Mouse (Mus musculus) kidney, embryonic 14.5 days (tissue): ENCODE data around the gene R3hcc1l. TPM values are rescaled to one million over a fixed set of nuclear protein-coding genes. Genes with fewer than 3 reads are reported as not detected.

Source experiments
- ATAC-seq: fragments of 200-750 bp; cut with Nextera tagmentation; 2 replicates; pipeline ENCODE4 v1.8.0; 2017; ENCODE audit warnings: moderate number of reproducible peaks, mild to moderate bottlenecking, moderate TSS enrichment, moderate library complexity; ENCODE audit not compliant: low FRiP score, low TSS enrichment
- H3K27ac ChIP-seq: fragments of 300-500 bp; sonication (generic); 2 replicates; pipeline ENCODE4 v1.5.1; 2014; ENCODE audit warnings: low read depth, mild to moderate bottlenecking, low read length, moderate library complexity, mixed read lengths
- H3K27me3 ChIP-seq: fragments of 300-500 bp; sonication (generic); 2 replicates; pipeline ENCODE4 v1.6.1; 2014; ENCODE audit warnings: mild to moderate bottlenecking, low read length; ENCODE audit not compliant: control insufficient read depth, insufficient read depth
- H3K36me3 ChIP-seq: fragments of 300-500 bp; sonication (generic); 2 replicates; pipeline ENCODE4 v1.6.1; 2014; ENCODE audit warnings: low read length, mixed read lengths; ENCODE audit not compliant: control insufficient read depth, insufficient read depth
- H3K4me1 ChIP-seq: fragments of 300-500 bp; sonication (generic); 2 replicates; pipeline ENCODE4 v1.6.1; 2014; ENCODE audit warnings: low read length, mixed read lengths; ENCODE audit not compliant: control insufficient read depth, insufficient read depth
- H3K4me2 ChIP-seq: fragments of 300-500 bp; sonication (generic); replicated peaks from 2 replicates; pipeline ENCODE4 v1.6.1; 2014; ENCODE audit warnings: low read depth, mild to moderate bottlenecking, low read length
- H3K4me3 ChIP-seq: fragments of 300-500 bp; sonication (generic); 2 replicates; pipeline ENCODE4 v1.5.1; 2014; ENCODE audit warnings: mild to moderate bottlenecking, low read length
- H3K9ac ChIP-seq: fragments of 300-500 bp; sonication (generic); 2 replicates; pipeline ENCODE4 v1.6.1; 2014; ENCODE audit warnings: low read depth, mild to moderate bottlenecking, low read length, moderate library complexity
- H3K9me3 ChIP-seq: fragments of 300-500 bp; sonication (generic); 2 replicates; pipeline ENCODE4 v1.6.1; 2016; ENCODE audit warnings: low read length; ENCODE audit not compliant: control insufficient read depth
- WGBS: fragments of 180-500 bp; shearing (Covaris S2); extraction: QIAGEN DNeasy Blood & Tissue Kit; methylation state at CpG from one replicate; pipeline ENCODE4 v1.1.7; 2014; 5-methylcytosine and 5-hydroxymethylcytosine counted together
- polyA plus RNA-seq: library from polyadenylated mRNA; unstranded; fragments of >200 nt; fragmentation: Nextera tagmentation; extraction: Ambion mirVana; gene quantifications from 2 replicates; pipeline ENCODE4 v1.2.1, GENCODE M21; 2014

The R3hcc1l gene
- polyA plus RNA-seq, 1 experiment from 2014 or later: 22.7 TPM

DNA sequence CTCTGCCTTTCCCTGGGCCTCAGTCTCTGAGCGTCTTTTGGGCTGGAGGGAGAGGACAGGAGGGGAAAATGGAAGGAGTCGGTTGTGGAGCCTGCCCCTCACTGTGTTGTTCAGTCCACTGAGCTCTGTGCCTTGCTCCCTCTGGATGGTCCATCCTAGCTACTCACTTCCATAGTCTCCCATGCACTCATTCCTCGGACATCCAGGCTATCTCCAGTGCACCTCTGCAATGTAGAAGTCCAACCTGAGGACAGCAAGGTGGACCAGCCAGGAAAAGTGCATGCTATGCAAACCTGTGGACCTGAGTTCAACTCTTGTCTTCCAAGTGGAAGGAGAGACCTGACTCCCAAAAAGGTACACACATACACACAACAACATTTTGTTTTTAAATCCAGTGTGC lies 82.0 kb downstream of the R3hcc1l start:
- Histone ChIP-seq H3K36me3 (no peaks in the 10 kb centered on the region; the same call in 1 of the 2 replicates), H3K27me3 (no peaks in the 10 kb centered on the region), H3K4me2 (no peak overlapping the region), H3K27ac (no peak overlapping the region), H3K4me3 (no peak overlapping the region), H3K4me1 (0 out of 2 replicates have a peak, but pooled peaks cover 3% of the 10 kb centered on the region), H3K9me3 (no peaks in the 10 kb centered on the region), H3K9ac (no peak overlapping the region)
- 69% methylated on average over 3 of the region's 3 CpGs for WGBS
- no peak for ATAC-seq

DNA sequence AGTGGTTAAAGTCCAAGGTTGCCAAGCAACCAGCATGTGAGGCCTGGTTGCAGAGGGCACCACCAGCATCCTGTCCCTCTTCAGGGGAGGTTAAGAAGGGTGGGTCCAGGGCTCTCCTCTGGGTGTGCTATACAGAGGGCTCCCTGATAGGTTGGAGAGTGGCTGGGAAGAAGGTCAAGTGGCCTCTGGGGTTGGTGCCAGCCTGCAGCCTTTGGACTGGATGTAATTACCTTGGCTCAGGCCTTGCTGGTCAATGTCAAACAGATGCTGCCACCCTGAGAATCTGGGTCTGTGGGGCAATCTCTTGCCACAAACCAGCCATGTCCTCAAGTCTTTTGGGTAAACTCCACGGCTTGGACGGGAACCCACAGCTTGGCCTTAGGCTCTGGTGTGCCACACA lies 82.9 kb downstream of the R3hcc1l start:
- Histone ChIP-seq H3K4me3 (no peak overlapping the region), H3K36me3 (no peaks in the 10 kb centered on the region; the same call in 1 of the 2 replicates), H3K4me2 (no peak overlapping the region), H3K27me3 (no peaks in the 10 kb centered on the region; the same call in 1 of the 2 replicates), H3K27ac (no peak overlapping the region), H3K4me1 (0 out of 2 replicates have a peak, but pooled peaks cover 3% of the 10 kb centered on the region), H3K9me3 (no peaks in the 10 kb centered on the region), H3K9ac (no peak overlapping the region)
- ATAC-seq: no peak
- 90% methylated on average over 2 of the region's 2 CpGs for WGBS

DNA sequence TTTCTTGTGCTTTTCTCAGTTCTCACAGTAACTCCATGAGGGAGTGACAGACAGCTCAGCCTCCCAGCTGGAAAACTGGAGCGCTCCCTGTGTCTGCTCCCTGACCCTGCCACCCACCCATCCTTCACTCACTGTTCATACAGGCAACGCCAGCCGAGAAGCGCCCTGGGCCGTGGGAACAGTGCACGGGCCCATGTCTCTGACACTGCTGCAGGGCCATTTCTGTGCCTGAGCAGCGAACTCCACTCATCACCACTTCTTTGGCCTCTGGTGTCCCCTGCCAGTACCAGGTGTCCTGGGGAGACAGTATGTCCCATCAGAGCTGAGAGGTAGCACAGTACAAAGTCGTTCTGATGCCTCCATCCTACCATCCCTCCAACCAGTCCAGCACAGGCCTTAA lies 83.5 kb downstream of the R3hcc1l start:
- 58% methylated on average over 8 of the region's 8 CpGs for WGBS
- no peak overlapping the region for H3K4me3 ChIP-seq
- no peaks in the 10 kb centered on the region; the same call in 1 of the 2 replicates for H3K36me3 ChIP-seq
- no peaks in the 10 kb centered on the region for H3K9me3 ChIP-seq
- H3K27ac ChIP-seq: no peak overlapping the region
- 0 out of 2 replicates have a peak, but pooled peaks cover 3% of the 10 kb centered on the region for H3K4me1 ChIP-seq
- H3K27me3 ChIP-seq: no peaks in the 10 kb centered on the region; the same call in 1 of the 2 replicates
- H3K9ac ChIP-seq: no peak overlapping the region
- ATAC-seq: no peak
- H3K4me2 ChIP-seq: no peak overlapping the region

DNA sequence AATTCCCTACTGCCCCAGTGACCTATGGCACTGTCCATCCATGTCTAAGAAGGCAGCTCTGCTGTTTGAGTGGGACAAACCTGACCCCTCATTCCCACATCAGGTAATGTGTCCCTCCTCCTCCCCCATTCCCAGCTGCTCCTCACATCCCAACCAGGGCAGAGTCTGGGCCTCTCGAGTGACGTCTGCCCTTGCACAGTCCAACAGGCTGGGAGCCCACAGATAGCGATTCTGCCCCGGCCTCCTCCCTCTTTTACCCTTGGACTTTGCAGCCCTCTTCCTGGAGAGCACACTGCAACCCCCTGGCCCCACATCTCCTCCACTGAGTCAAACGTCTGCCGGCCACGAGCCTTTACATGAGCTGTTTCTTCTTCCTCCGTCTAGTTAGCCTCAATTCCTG lies 84.0 kb downstream of the R3hcc1l start:
- no peaks in the 10 kb centered on the region; the same call in 1 of the 2 replicates for H3K36me3 ChIP-seq
- no peak overlapping the region for H3K9ac ChIP-seq
- no peak overlapping the region for H3K27ac ChIP-seq
- no peak overlapping the region for H3K4me2 ChIP-seq
- H3K27me3 ChIP-seq: no peaks in the 10 kb centered on the region; the same call in 1 of the 2 replicates
- WGBS: 68% methylated on average over 8 of the region's 8 CpGs
- H3K4me3 ChIP-seq: no peak overlapping the region
- no peaks in the 10 kb centered on the region for H3K9me3 ChIP-seq
- 0 out of 2 replicates have a peak, but pooled peaks cover 3% of the 10 kb centered on the region for H3K4me1 ChIP-seq
- no peak for ATAC-seq

DNA sequence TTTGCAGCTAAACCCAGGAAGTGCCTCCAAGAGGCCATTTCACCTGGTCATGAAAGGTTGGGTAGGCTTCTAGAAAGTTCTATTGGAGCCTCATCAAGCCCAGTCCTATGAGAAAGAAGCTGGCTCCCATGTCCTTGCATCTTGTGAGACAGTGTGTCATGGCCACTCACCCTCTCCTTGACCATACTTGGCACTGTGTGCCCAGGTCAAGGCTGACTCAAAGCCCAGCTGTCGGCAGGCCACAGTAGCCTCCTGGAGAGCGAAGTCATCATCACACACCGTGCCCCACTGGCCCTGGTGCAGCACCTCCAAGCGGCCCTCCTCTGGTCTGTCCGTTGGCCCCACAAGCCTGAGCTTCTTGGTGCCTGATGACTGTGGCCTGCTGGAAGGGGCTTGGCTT lies 89.5 kb downstream of the R3hcc1l start:
- Histone ChIP-seq H3K4me2 (no peak overlapping the region), H3K9ac (no peak overlapping the region), H3K4me3 (no peak overlapping the region), H3K9me3 (no peaks in the 10 kb centered on the region), H3K4me1 (0 out of 2 replicates have a peak, but pooled peaks cover 3% of the 10 kb centered on the region), H3K27ac (no peak overlapping the region), H3K27me3 (no peaks in the 10 kb centered on the region; the same call in 1 of the 2 replicates), H3K36me3 (no peaks in the 10 kb centered on the region)
- WGBS: 94% methylated on average over 5 of the region's 5 CpGs
- ATAC-seq: no peak

- WGBS: 89% methylated on average over 3 of the region's 3 CpGs
- no peak overlapping the region for H3K27ac ChIP-seq
- no peak overlapping the region for H3K4me2 ChIP-seq
- ATAC-seq: no peak
- H3K4me1 ChIP-seq: 0 out of 2 replicates have a peak, but pooled peaks cover 2% of the 10 kb centered on the region
- H3K36me3 ChIP-seq: no peaks in the 10 kb centered on the region
- H3K9me3 ChIP-seq: no peaks in the 10 kb centered on the region
- no peaks in the 10 kb centered on the region; the same call in 1 of the 2 replicates for H3K27me3 ChIP-seq
- no peak overlapping the region for H3K9ac ChIP-seq
- H3K4me3 ChIP-seq: no peak overlapping the region
These were observed 91.2 kb downstream of the R3hcc1l start for GRCm38 (mm10) chr19:42609716-42610115.

- Histone ChIP-seq H3K9me3 (no peaks in the 10 kb centered on the region), H3K36me3 (no peaks in the 10 kb centered on the region), H3K4me1 (no peaks in the 10 kb centered on the region), H3K9ac (no peak overlapping the region), H3K4me3 (no peak overlapping the region), H3K27ac (no peak overlapping the region), H3K27me3 (no peaks in the 10 kb centered on the region; the same call in 1 of the 2 replicates), H3K4me2 (no peak overlapping the region)
- WGBS: 75% methylated on average over 4 of the region's 4 CpGs
- ATAC-seq: no peak
These were observed 93.2 kb downstream of the R3hcc1l start for GRCm38 (mm10) chr19:42611746-42612145.

GRCm38 (mm10) chr19:42612654-42613053 lies 94.1 kb downstream of the R3hcc1l start, which contains the start of gene Loxl4:
Gene Loxl4, minus strand, starts transcription at chr19:42612813.
- Histone ChIP-seq H3K4me1 (no peaks in the 10 kb centered on the region), H3K27me3 (no peaks in the 10 kb centered on the region; the same call in 1 of the 2 replicates), H3K4me3 (peak within 1 kb of the TSS; percentile 38), H3K27ac (no peak within 1 kb of the TSS), H3K9ac (peak within 1 kb of the TSS; percentile 53), H3K9me3 (no peaks in the 10 kb centered on the region), H3K36me3 (no peaks in the 10 kb centered on the region), H3K4me2 (peak within 1 kb of the TSS; percentile 75)
- 1% methylated on average over 37 of the region's 37 CpGs for WGBS
- ATAC-seq: peak; percentile 65

DNA sequence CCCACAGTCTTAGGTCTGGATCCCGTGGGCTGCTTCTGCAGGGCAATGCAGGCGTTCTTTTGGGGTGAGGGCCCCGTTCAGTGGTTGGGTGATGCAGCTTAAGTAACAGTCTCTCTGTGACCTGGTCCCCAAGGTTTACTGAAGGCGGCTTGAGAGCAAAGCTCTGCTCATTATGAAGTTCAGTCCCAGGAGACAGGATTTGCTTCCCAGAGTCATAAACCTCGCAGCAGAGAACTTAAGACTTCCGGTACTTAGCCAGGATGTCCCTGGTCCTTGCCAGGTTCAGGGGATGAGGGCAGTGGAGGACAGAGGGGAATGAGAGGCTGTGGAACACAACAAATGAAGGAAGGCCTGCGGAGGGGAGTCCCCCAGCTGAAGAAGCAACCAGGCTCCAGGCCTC lies 94.6 kb downstream of the R3hcc1l start:
- 10% methylated on average over 7 of the region's 7 CpGs for WGBS
- Histone ChIP-seq H3K27me3 (no peaks in the 10 kb centered on the region; the same call in 1 of the 2 replicates), H3K4me3 (peak overlapping the region; percentile 38), H3K4me2 (peak overlapping the region; percentile 75), H3K27ac (no peak overlapping the region), H3K36me3 (no peaks in the 10 kb centered on the region), H3K4me1 (no peaks in the 10 kb centered on the region), H3K9me3 (no peaks in the 10 kb centered on the region), H3K9ac (peak overlapping the region; percentile 53; the same call in 1 of the 2 replicates)
- ATAC-seq: peak; percentile 40; the same call in 1 of the 2 replicates
